Mouse (Mus musculus): Measurements from ENCODE around the gene Tgtp2.

GRCm38 (mm10) chr11:49084875-49085274 is 20.9 kb upstream of the Tgtp2 start:
- peak; percentile 71 for TF ChIP-seq CTCF (IDR thresholded peaks at IDR 0.05; ENCODE audit: low read depth)
- peak; percentile 53 for TF ChIP-seq EP300 (IDR thresholded peaks at IDR 0.05; ENCODE audit: low read depth)

Measured in liver, postnatal 0 days (tissue).